22 mouse cellular contexts compared by ENCODE assay signal in genomic region chr13:92576688-92577087, GRCm38 (mm10). TPM values are rescaled to one million over a fixed set of nuclear protein-coding genes. Genes with fewer than 3 reads are reported as not detected.
"Had no signal": no experiment of that assay in that cellular context is flagged by ENCODE, and none has a peak within 500 bp of the region (broad histone marks: within the 10 kb centered on the region; RNA-seq: fewer than 3 reads in every experiment).

No protein-coding gene starts in this region.

- H3K4me3 ChIP-seq: layer of hippocampus, adult 2 months; limb, embryonic 10.5 days; lung, embryonic 15.5 days; midbrain, embryonic 13.5 days; myocyte; neural tube, embryonic 15.5 days had no signal

- H3K27me3 ChIP-seq: lung, embryonic 15.5 days; midbrain, embryonic 13.5 days; neural tube, embryonic 15.5 days had no signal

- ATAC-seq: midbrain, embryonic 13.5 days had no signal

- H3K27ac ChIP-seq: layer of hippocampus, adult 2 months; limb, embryonic 10.5 days; lung, embryonic 15.5 days; macrophage; midbrain, embryonic 13.5 days; neural tube, embryonic 15.5 days had no signal

- H3K4me1 ChIP-seq: limb, embryonic 10.5 days; midbrain, embryonic 13.5 days; neural tube, embryonic 15.5 days had no signal

- DNase-seq: kidney, adult 9 months; kidney, postnatal 10 days; kidney, postnatal 4 days; lung, postnatal 14 days; right cerebral cortex, adult 18-20 months; thymus, postnatal 4 days had no signal

- H3K36me3 ChIP-seq: limb, embryonic 10.5 days; lung, embryonic 15.5 days; midbrain, embryonic 13.5 days; neural tube, embryonic 15.5 days had no signal

RNA-seq across cellular contexts. Expression of gene Spz1, which starts 0.7 kb away (rescaled TPM):
- total RNA-seq: layer of hippocampus, adult 2 months; layer of hippocampus, postnatal 14 days; left cerebral cortex, adult 18-20 months; left cerebral cortex, postnatal 10 days; midbrain, postnatal 0 days had no signal
- polyA plus RNA-seq: limb, embryonic 10.5 days; limb, embryonic 14.5 days; liver, embryonic 11.5 days; liver, embryonic 16.5 days; lung, embryonic 15.5 days; macrophage; midbrain, embryonic 13.5 days; midbrain, postnatal 0 days; myocyte; neural tube, embryonic 11.5 days; neural tube, embryonic 15.5 days; stomach, embryonic 14.5 days had no signal
